Mouse (Mus musculus) E14TG2a.4 (cell line): ENCODE data around the gene Rtl1.

Source experiments
- CTCF ChIP-seq: conservative IDR thresholded peaks from 2 replicates; pipeline ENCODE4 v1.5.1; 2014; ENCODE audit warnings: low read length
- POU5F1 ChIP-seq: IDR thresholded peaks from 2 replicates; pipeline ENCODE4 v1.6.1; 2014; ENCODE audit warnings: low read length, borderline replicate concordance

DNA sequence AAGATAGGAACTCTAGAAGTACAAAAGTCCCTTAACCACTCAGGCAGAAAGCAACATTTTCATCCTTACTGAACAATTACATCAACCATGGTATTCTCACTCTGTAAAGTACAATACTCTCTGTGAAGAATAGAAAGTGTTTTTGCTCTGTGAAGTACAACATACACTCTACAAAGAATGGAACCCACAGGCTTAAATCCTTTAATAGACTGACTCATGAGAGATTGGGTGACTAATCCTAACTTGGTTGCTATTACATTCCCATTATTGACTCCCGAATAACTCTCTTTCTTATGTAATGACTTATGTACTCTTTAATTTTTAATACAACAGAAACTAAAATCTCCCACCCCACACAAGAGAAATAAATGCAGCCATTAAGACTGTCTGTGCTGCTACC, 28.8 kb upstream of the Rtl1 start:
- TF ChIP-seq CTCF (no peak), POU5F1 (no peak)
